Mouse (Mus musculus) lung, postnatal 0 days (tissue): ENCODE data around the gene Pilrb1. TPM values are rescaled to one million over a fixed set of nuclear protein-coding genes. Genes with fewer than 3 reads are reported as not detected.
"Not testable (repeated sequence)": the region's sequence is repeated elsewhere in the genome, so short reads cannot be mapped to it uniquely, and the experiment has no call there.

Experiments used
- ATAC-seq: fragments of 200-750 bp; cut with Nextera tagmentation; 2 replicates; pipeline ENCODE4 v1.8.0; 2017; ENCODE audit warnings: moderate library complexity
- DNase-seq: peaks from one replicate; pipeline ENCODE4 v3.0.0-alpha.2; 2016; ENCODE audit warnings: low spot score
- H3K27ac ChIP-seq: fragments of 300-500 bp; sonication (generic); 2 replicates; pipeline ENCODE4 v1.5.1; 2014; ENCODE audit warnings: antibody characterized with exemption, mild to moderate bottlenecking, low read length, mixed read lengths
- H3K27me3 ChIP-seq: fragments of 300-500 bp; sonication (generic); replicated peaks from 2 replicates; pipeline ENCODE4 v1.6.1; 2014; ENCODE audit warnings: low read length, mixed read lengths; ENCODE audit not compliant: insufficient read depth
- H3K36me3 ChIP-seq: fragments of 300-500 bp; sonication (generic); 2 replicates; pipeline ENCODE4 v1.6.1; 2014; ENCODE audit warnings: low read length, mixed read lengths; ENCODE audit not compliant: insufficient read depth
- H3K4me1 ChIP-seq: fragments of 300-500 bp; sonication (generic); 2 replicates; pipeline ENCODE4 v1.6.1; 2014; ENCODE audit warnings: antibody characterized with exemption, low read depth, low read length, mixed read lengths; ENCODE audit not compliant: insufficient read depth
- H3K4me2 ChIP-seq: fragments of 300-500 bp; sonication (generic); replicated peaks from 2 replicates; pipeline ENCODE4 v1.6.1; 2014; ENCODE audit warnings: low read depth, mild to moderate bottlenecking, low read length, moderate library complexity, mixed read lengths
- H3K4me3 ChIP-seq: fragments of 300-500 bp; sonication (generic); 2 replicates; pipeline ENCODE4 v1.5.1; 2014; ENCODE audit warnings: low read depth, low read length
- H3K9ac ChIP-seq: fragments of 300-500 bp; sonication (generic); replicated peaks from 2 replicates; pipeline ENCODE4 v1.6.1; 2014; ENCODE audit warnings: low read depth, mild to moderate bottlenecking
- H3K9me3 ChIP-seq: fragments of 300-500 bp; sonication (generic); 2 replicates; pipeline ENCODE4 v1.6.1; 2016; ENCODE audit warnings: low read length, mixed read lengths
- CTCF ChIP-seq: IDR thresholded peaks from 2 replicates; pipeline ENCODE4 v1.5.1; 2016; ENCODE audit warnings: antibody characterized with exemption, mild to moderate bottlenecking
- EP300 ChIP-seq: IDR thresholded peaks from 2 replicates; pipeline ENCODE4 v1.6.1; 2016; ENCODE audit warnings: antibody characterized with exemption, mild to moderate bottlenecking, control low read depth
- WGBS: fragments of 180-500 bp; shearing (Covaris S2); extraction: QIAGEN DNeasy Blood & Tissue Kit; methylation state at CpG from one replicate; pipeline ENCODE4 v1.1.7; 2014; 5-methylcytosine and 5-hydroxymethylcytosine counted together
- polyA plus RNA-seq: library from polyadenylated mRNA; unstranded; fragments of >200 nt; fragmentation: Nextera tagmentation; extraction: Ambion mirVana; gene quantifications from 2 replicates; pipeline ENCODE4 v1.2.1, GENCODE M21; 2015

Pilrb1 gene
- 3.6 and 4.7 TPM in 2 replicates for polyA plus RNA-seq

- not testable (repeated sequence) for H3K9me3 ChIP-seq, H3K27ac ChIP-seq, ATAC-seq, H3K9ac ChIP-seq, H3K27me3 ChIP-seq, H3K4me2 ChIP-seq, H3K4me3 ChIP-seq, H3K36me3 ChIP-seq, H3K4me1 ChIP-seq
- DNase-seq = peak; percentile 2
- 75% methylated on average over 2 of the region's 2 CpGs for WGBS
Observed at GRCm38 (mm10) chr5:137857960-137858710, at the start of gene Pilrb1. Gene Pilrb1, minus strand, starts transcription at chr5:137858106.

GRCm38 (mm10) chr5:137897812-137898211 lies 39.9 kb upstream of the Pilrb1 start:
- H3K27me3 ChIP-seq = no peaks in the 10 kb centered on the region
- H3K4me3 ChIP-seq = no peak overlapping the region
- H3K4me1 ChIP-seq = no peaks in the 10 kb centered on the region
- H3K36me3 ChIP-seq = no peaks in the 10 kb centered on the region
- no peak overlapping the region for H3K27ac ChIP-seq
- 44% methylated on average over 1 of the region's 1 CpGs for WGBS
- H3K9ac ChIP-seq = no peak overlapping the region
- TF ChIP-seq EP300 (no peak), CTCF (no peak)
- H3K9me3 ChIP-seq = no peaks in the 10 kb centered on the region
- no peak overlapping the region for H3K4me2 ChIP-seq
- DNase-seq (no peak), ATAC-seq (no peak)

GRCm38 (mm10) chr5:137892954-137893353 lies 35.0 kb upstream of the Pilrb1 start:
- DNase-seq (no peak), ATAC-seq (no peak)
- Histone ChIP-seq H3K9me3 (no peaks in the 10 kb centered on the region), H3K4me2 (no peak overlapping the region), H3K27ac (no peak overlapping the region), H3K9ac (no peak overlapping the region), H3K4me3 (no peak overlapping the region), H3K4me1 (no peaks in the 10 kb centered on the region), H3K27me3 (no peaks in the 10 kb centered on the region), H3K36me3 (no peaks in the 10 kb centered on the region)
- TF ChIP-seq EP300 = no peak
- TF ChIP-seq CTCF = peak; percentile 64
- WGBS = 51% methylated on average over 1 of the region's 1 CpGs

- Histone ChIP-seq H3K9me3 (no peaks in the 10 kb centered on the region), H3K27ac (no peak overlapping the region), H3K36me3 (no peaks in the 10 kb centered on the region), H3K27me3 (no peaks in the 10 kb centered on the region), H3K4me3 (no peak overlapping the region), H3K4me1 (no peaks in the 10 kb centered on the region), H3K9ac (no peak overlapping the region), H3K4me2 (no peak overlapping the region)
- 100% methylated on average over 1 of the region's 1 CpGs for WGBS
- TF ChIP-seq EP300 = no peak
- TF ChIP-seq CTCF = no peak
- ATAC-seq (no peak), DNase-seq (no peak)
Observed at GRCm38 (mm10) chr5:137887666-137888065, 29.8 kb upstream of the Pilrb1 start.

- H3K9ac ChIP-seq = no peak overlapping the region
- no peaks in the 10 kb centered on the region for H3K4me1 ChIP-seq
- H3K27me3 ChIP-seq = no peaks in the 10 kb centered on the region
- no peaks in the 10 kb centered on the region for H3K36me3 ChIP-seq
- H3K27ac ChIP-seq = no peak overlapping the region
- TF ChIP-seq EP300 (no peak), CTCF (peak; percentile 76)
- H3K4me3 ChIP-seq = no peak overlapping the region
- WGBS = 0% methylated on average over 2 of the region's 2 CpGs
- no peak overlapping the region for H3K4me2 ChIP-seq
- peak; percentile 64 for ATAC-seq
- peak; percentile 84 for DNase-seq
- H3K9me3 ChIP-seq = no peaks in the 10 kb centered on the region
Observed at GRCm38 (mm10) chr5:137885894-137886293, 28.0 kb upstream of the Pilrb1 start.

GRCm38 (mm10) chr5:137883345-137883744 lies 25.4 kb upstream of the Pilrb1 start:
- Histone ChIP-seq H3K9me3 (no peaks in the 10 kb centered on the region), H3K36me3 (no peaks in the 10 kb centered on the region), H3K4me1 (no peaks in the 10 kb centered on the region), H3K27me3 (no peaks in the 10 kb centered on the region), H3K4me3 (no peak overlapping the region), H3K27ac (no peak overlapping the region), H3K9ac (no peak overlapping the region), H3K4me2 (no peak overlapping the region)
- WGBS = 68% methylated on average over 3 of the region's 3 CpGs
- no peak for TF ChIP-seq CTCF
- no peak for TF ChIP-seq EP300
- ATAC-seq (no peak), DNase-seq (no peak)
